Mouse (Mus musculus) small intestine, adult 2 months (tissue): ENCODE results near the gene Hspa12a.

Source experiments
- CTCF ChIP-seq: fragments of 200-500 bp; IDR thresholded peaks from 2 replicates; pipeline ENCODE4 v1.5.1; 2012; ENCODE audit warnings: low read depth, mild to moderate bottlenecking, control low read depth, inconsistent platforms, low read length, moderate library complexity, mixed read lengths; ENCODE audit not compliant: insufficient replicate concordance, insufficient read length; ENCODE audit errors: extremely low read depth
- POLR2A ChIP-seq: fragments of 200-500 bp; IDR thresholded peaks from 2 replicates; pipeline ENCODE4 v1.6.1; 2012; ENCODE audit warnings: low read depth, mild to moderate bottlenecking, control low read depth, inconsistent platforms, low read length, moderate library complexity

- TF ChIP-seq CTCF (no peak), POLR2A (no peak)
Measured at GRCm38 (mm10) chr19:58906685-58907084, 36.8 kb downstream of the Hspa12a start.
